Mouse (Mus musculus): Measurements from ENCODE around the gene Olfr1342.

GRCm38 (mm10) chr4:118719838-118720237 is 27.3 kb upstream of the Olfr1342 start, which contains the start of gene Olfr1340:
- no peak for TF ChIP-seq MAX (IDR thresholded peaks at IDR 0.05)
- TF ChIP-seq CTCF (IDR thresholded peaks at IDR 0.05; ENCODE audit: control insufficient read depth, insufficient read depth, insufficient read length): no peak
- TF ChIP-seq CEBPB (IDR thresholded peaks at IDR 0.05; ENCODE audit: low read depth): no peak
- no peak for TF ChIP-seq MYOD1 (IDR thresholded peaks at IDR 0.05; ENCODE audit: control insufficient read depth, insufficient read length, low read depth)
- no peak for TF ChIP-seq USF1 (IDR thresholded peaks at IDR 0.05; ENCODE audit: low read depth)
- TF ChIP-seq FOSL1 (IDR thresholded peaks at IDR 0.05; ENCODE audit: insufficient read depth, low read length, poor library complexity, severe bottlenecking): no peak

All from C2C12 (cell line).